ENCODE assay signal across 27 mouse cellular contexts in genomic region chr4:84157911-84158647, GRCm38 (mm10).
DNase-seq lines count a peak whose midpoint lies in the region; ATAC-seq lines count a peak whose summit lies in the region.
"Had no signal": no experiment of that assay in that cellular context is flagged by ENCODE, and none has a peak within 500 bp of the region (broad histone marks: within the 10 kb centered on the region; RNA-seq: fewer than 3 reads in every experiment).

No protein-coding gene starts in this region.

- DNase-seq in embryo, embryonic 11 days = peak; percentile 14
- DNase-seq in embryo, embryonic 9.5 days (ENCODE audit: extremely low spot score) = no peak
- peak; percentile 20 for DNase-seq in Muller cell, postnatal 12 days (ENCODE audit: inconsistent ontology term)
- DNase-seq in limb, embryonic 10.5 days (ENCODE audit: low spot score) = no peak
- no peak for DNase-seq in adrenal gland, adult 2 months
- DNase-seq: adrenal gland, postnatal 10 days; cerebellum, adult 8-10 months; cerebellum, postnatal 25 days; gastrocnemius, postnatal 10 days; kidney, adult 18-20 months; kidney, postnatal 25 days; retina, postnatal 1 day; right cerebral cortex, postnatal 25 days; spleen, adult 18-20 months; thymus, adult 2 months had no signal

- peak; percentile 89 for ATAC-seq in limb, embryonic 15.5 days (ENCODE audit: insufficient number of reproducible peaks, low FRiP score, low TSS enrichment, low read depth)
- ATAC-seq in forebrain, embryonic 15.5 days (replicated peaks) = no peak
- ATAC-seq: forebrain, embryonic 14.5 days; hindbrain, embryonic 16.5 days; midbrain, embryonic 16.5 days had no signal

- H3K27me3 ChIP-seq in limb, embryonic 10.5 days (ENCODE audit: low read depth, poor library complexity, severe bottlenecking) = peaks cover 15% of the 10 kb centered on the region; the same call in 1 of the 2 replicates
- no peaks in the 10 kb centered on the region for H3K27me3 ChIP-seq in limb, embryonic 15.5 days
- no peaks in the 10 kb centered on the region for H3K27me3 ChIP-seq in forebrain, embryonic 15.5 days
- H3K27me3 ChIP-seq: CH12.LX; kidney, embryonic 15.5 days; lung, embryonic 15.5 days; neural tube, embryonic 12.5 days had no signal

- H3K4me3 ChIP-seq in limb, embryonic 10.5 days = no peak overlapping the region
- no peak overlapping the region for H3K4me3 ChIP-seq in limb, embryonic 15.5 days
- H3K4me3 ChIP-seq in forebrain, embryonic 15.5 days = no peak overlapping the region
- H3K4me3 ChIP-seq: kidney, embryonic 15.5 days; lung, embryonic 15.5 days; myocyte; neural tube, embryonic 12.5 days had no signal

- no peaks in the 10 kb centered on the region for H3K9me3 ChIP-seq in limb, embryonic 10.5 days (replicated peaks)
- H3K9me3 ChIP-seq in limb, embryonic 15.5 days = no peaks in the 10 kb centered on the region
- no peaks in the 10 kb centered on the region for H3K9me3 ChIP-seq in forebrain, embryonic 15.5 days
- H3K9me3 ChIP-seq: kidney, embryonic 15.5 days; lung, embryonic 15.5 days; neural tube, embryonic 12.5 days had no signal

- H3K36me3 ChIP-seq in limb, embryonic 10.5 days = no peaks in the 10 kb centered on the region
- H3K36me3 ChIP-seq in limb, embryonic 15.5 days = no peaks in the 10 kb centered on the region
- H3K36me3 ChIP-seq in forebrain, embryonic 15.5 days = no peaks in the 10 kb centered on the region
- H3K36me3 ChIP-seq: kidney, embryonic 15.5 days; lung, embryonic 15.5 days; neural tube, embryonic 12.5 days had no signal

- H3K4me1 ChIP-seq in limb, embryonic 10.5 days = peaks cover 20% of the 10 kb centered on the region
- H3K4me1 ChIP-seq in limb, embryonic 15.5 days = peaks cover 14% of the 10 kb centered on the region; the same call in 1 of the 2 replicates
- H3K4me1 ChIP-seq in forebrain, embryonic 15.5 days = no peaks in the 10 kb centered on the region
- H3K4me1 ChIP-seq: kidney, embryonic 15.5 days; lung, embryonic 15.5 days; neural tube, embryonic 12.5 days had no signal

- no peak overlapping the region for H3K9ac ChIP-seq in limb, embryonic 15.5 days
- no peak overlapping the region for H3K9ac ChIP-seq in forebrain, embryonic 15.5 days (replicated peaks)
- H3K9ac ChIP-seq: kidney, embryonic 15.5 days; lung, embryonic 15.5 days; neural tube, embryonic 12.5 days had no signal

- 63% methylated on average over 5 of the region's 5 CpGs for WGBS in limb, embryonic 10.5 days
- 29% methylated on average over 5 of the region's 5 CpGs for WGBS in limb, embryonic 15.5 days
- WGBS in forebrain, embryonic 15.5 days = 86% methylated on average over 5 of the region's 5 CpGs

- no peak overlapping the region for H3K4me2 ChIP-seq in limb, embryonic 15.5 days
- no peak overlapping the region for H3K4me2 ChIP-seq in forebrain, embryonic 15.5 days (replicated peaks)
- H3K4me2 ChIP-seq: kidney, embryonic 15.5 days; liver, embryonic 11.5 days; lung, embryonic 15.5 days; midbrain, embryonic 11.5 days; neural tube, embryonic 12.5 days had no signal

- peak overlapping the region; percentile 57; the same call in 1 of the 2 replicates for H3K27ac ChIP-seq in limb, embryonic 10.5 days
- H3K27ac ChIP-seq in limb, embryonic 15.5 days = peak overlapping the region; percentile 75
- no peak overlapping the region for H3K27ac ChIP-seq in forebrain, embryonic 15.5 days (replicated peaks)
- H3K27ac ChIP-seq: kidney, embryonic 15.5 days; lung, embryonic 15.5 days; neural tube, embryonic 12.5 days had no signal

Comparison
In these comparisons a context has a peak if more than half of its experiments do, and no peak if none do; other contexts are left out.
1. DNase-seq: peak in embryo, embryonic 11 days (single experiment) and Muller cell, postnatal 12 days (single experiment); none in embryo, embryonic 9.5 days (single experiment), limb, embryonic 10.5 days (single experiment) and adrenal gland, adult 2 months (single experiment).